Mouse (Mus musculus) frontal cortex, adult (tissue): ENCODE data around the gene Gm49510.
A peak's percentile ranks its signal among the peaks of the same experiment; 100 is the strongest.

Experiments
- ATAC-seq: cut with Nextera tagmentation; 2 replicates; pipeline ENCODE4 v1.9.2; 2017; ENCODE audit warnings: mild to moderate bottlenecking, moderate library complexity, mixed read lengths; ENCODE audit not compliant: low TSS enrichment

The Gm49510 gene

GRCm38 (mm10) chr15:78940325-78940724, 40.9 kb downstream of the Gm49510 start:
- ATAC-seq = no peak

GRCm38 (mm10) chr15:78942663-78943062, 43.2 kb downstream of the Gm49510 start:
- peak; percentile 64 for ATAC-seq

DNA sequence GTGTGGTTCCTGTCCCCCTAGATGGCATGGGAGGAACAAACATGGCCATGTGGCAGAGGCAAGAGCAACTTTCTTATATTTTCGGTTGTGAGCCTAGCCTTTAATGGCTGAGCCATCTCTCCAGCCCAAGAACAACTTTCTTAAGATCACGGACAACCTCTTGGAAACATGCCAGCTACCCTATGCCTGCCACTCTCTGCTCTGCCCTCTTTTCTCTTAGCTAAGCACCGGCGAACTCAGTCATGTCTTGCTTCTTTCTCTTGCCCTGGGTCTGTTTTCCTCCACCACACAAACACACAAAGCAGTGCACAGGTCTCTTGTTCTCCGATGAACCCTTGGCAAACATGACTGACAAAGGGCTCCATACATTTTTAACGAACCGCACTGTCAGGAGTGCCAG, 46.8 kb downstream of the Gm49510 start:
- ATAC-seq = no peak

DNA sequence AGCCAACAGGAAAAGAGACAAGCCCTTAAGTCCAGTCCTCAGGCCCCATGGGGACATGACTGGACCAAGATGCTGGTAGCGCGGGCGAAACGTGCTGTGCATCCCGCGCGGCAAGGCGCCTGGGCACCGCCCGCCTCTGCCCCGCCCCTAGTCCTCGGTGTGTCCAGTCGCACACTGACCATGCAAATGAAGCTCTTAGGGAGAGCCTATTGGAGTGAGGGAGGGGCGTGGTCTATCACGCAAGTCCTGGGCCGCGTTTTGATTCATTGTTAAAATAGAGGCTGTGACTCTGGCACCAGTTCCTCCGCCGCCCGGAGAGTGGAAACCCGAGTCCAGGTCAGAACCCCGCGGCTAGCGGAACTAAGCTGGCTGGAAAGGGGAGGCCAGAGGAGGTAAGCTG, 48.2 kb downstream of the Gm49510 start, which contains the start of gene Triobp:
Gene Triobp, plus strand, starts transcription at position 68 of the 400 bp plus-strand sequence.
- peak; percentile 91 for ATAC-seq

DNA sequence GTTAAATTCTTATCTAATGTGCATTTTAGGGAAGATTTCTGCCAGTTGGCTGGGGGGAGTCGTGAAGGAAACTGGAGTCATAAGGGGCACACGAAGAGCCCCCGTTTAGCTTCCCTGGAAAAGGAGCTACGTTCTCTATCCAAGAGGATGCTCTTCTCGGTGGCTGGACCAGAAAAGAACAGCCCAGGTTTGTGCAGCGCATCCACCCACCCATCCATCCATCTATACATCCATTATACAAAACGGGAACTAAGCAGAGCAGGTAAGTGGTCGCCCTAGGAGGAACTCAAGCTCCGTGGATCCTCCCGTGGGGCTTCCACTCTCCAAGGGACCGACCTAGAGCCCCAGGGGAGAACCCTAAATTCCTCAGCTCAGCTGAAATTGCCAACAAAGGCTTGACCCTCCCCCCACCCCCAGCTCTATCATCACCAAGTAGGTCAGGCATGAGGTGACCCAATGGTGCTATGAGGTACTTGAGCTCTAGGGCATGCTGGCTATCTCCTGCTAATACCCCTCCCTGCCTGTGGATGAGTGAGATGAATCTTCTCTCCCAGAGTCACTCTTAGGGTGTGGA, 48.8 kb downstream of the Gm49510 start:
- ATAC-seq = no peak

DNA sequence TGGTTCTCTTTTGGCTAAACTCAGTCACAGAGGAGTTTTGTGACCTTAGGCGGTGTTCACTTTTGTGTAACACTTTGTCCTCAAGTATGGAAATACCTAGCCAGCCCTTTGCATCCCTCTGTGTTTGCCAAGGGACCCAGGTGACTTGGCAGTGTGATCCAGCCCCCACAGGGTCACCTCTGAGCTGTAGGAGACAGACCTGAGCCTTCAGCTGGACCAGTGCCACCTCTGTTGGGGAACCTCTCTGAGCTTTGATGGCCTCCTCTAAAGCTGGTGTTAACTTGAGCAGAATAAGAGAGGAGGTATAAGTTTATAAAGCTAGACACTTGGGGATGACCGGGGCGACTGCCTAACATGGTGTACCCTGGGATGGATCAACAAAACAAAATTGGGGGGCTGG, 49.4 kb downstream of the Gm49510 start:
- no peak for ATAC-seq

GRCm38 (mm10) chr15:78955663-78956062, 56.2 kb downstream of the Gm49510 start:
- ATAC-seq = no peak

- no peak for ATAC-seq
These were observed 56.9 kb downstream of the Gm49510 start for GRCm38 (mm10) chr15:78956351-78956750.

DNA sequence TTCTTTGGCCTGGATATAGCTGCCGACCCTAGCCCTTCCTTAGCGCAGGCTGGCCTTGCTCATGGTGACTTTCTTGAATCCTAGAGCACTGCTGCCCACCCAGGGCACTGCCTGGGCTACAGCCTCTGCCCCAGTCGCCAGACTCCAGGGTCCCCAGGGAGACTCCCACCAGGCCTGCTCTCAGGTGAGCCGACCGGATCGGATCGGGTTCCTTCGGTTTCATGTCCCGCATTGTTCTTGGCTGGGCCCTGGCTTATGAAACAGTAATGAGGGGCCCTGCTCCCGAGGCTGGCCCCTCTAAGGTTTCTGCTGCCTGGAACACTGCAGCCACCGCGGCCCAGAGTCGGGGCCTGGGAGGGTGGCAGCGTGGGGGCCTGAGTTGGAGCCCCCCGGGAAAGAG, 57.6 kb downstream of the Gm49510 start:
- ATAC-seq = no peak

DNA sequence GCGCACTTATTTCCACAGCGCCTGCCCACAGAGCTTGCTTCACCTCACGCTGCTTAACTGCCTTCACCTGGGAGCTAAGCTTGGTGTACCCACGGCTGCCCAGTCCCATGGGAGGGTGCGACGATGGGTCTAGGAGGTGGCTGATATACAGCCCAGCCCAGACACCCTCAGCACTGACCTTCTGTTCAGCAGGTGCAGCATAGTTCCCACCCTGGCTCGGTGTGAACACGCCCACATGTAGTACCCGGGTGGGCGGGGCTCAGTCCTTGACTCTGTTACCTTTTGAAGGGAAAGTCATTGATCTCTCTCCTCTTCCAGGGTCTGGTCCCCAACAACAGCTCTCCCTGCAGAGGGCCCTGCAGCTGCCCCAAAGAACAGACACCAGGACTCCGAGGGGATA, 60.1 kb downstream of the Gm49510 start:
- no peak for ATAC-seq

- ATAC-seq = no peak
These were observed 60.6 kb downstream of the Gm49510 start for GRCm38 (mm10) chr15:78960088-78960487.

DNA sequence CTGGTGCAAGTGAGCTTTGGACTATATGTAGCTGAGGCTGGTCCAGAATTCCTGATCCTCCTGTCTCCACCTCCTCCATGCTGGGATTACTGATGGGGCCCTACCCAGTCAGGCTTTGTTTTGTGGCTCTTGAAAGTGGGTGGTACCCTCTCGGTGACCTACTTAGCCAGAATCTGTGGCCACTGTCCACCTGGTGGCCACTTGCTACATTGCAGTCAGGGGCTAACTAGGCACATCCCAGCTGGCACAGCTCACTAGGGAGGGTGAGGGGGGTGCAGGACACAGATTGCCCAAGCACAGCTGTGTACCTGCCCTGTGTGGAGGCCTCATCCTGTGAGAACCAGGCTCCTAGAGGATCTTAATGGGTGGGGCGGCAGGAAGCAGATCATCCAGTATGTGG, 63.4 kb downstream of the Gm49510 start:
- ATAC-seq = peak; percentile 73; the same call in 1 of the 2 replicates
